Mouse (Mus musculus) MEL-GATA-1-ER (cell line): ENCODE measurements around the gene Adat3.

Source experiments
- DNase-seq: peaks from one replicate; pipeline ENCODE4 v3.0.0-alpha.2; 2012; ENCODE audit warnings: low read depth; ENCODE audit errors: extremely low read depth

The Adat3 gene

DNA sequence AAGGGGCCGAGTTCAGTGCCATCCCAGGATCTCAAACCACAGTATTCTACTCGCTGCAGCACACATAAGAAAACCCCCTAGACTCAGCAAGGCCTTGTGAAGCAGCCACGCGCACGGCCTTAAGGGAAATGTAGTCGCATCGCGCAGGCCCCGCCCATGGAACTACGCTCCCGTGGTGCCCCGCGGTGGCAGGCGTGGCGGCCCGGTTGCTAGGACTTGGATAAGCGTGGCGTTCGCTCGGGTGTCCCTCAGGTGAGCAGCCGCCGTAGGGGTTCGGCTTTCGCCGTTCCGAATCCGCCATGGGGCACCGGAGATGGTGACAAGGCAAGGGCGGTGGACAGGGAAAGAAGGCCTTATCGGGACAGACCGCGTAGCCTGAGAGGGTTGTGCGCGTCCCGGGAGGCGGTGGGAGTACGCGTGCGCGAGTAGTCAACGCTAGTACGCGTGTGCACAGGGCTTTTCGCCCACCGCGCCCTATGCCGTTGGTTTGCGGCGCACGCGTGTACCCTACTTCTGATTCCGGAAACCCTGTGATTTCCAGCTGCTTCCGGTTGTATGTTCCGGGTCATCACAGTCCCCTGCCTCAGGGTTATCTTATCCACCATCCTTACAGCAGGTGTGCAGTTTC lies at the start of gene Adat3, which contains the start of gene Scamp4:
TSS of gene Adat3 (plus strand) at position 183 of the 628 bp plus-strand sequence.
TSS of gene Scamp4 (plus strand) at position 175 of the 628 bp plus-strand sequence.
- peak; percentile 80 for DNase-seq

DNA sequence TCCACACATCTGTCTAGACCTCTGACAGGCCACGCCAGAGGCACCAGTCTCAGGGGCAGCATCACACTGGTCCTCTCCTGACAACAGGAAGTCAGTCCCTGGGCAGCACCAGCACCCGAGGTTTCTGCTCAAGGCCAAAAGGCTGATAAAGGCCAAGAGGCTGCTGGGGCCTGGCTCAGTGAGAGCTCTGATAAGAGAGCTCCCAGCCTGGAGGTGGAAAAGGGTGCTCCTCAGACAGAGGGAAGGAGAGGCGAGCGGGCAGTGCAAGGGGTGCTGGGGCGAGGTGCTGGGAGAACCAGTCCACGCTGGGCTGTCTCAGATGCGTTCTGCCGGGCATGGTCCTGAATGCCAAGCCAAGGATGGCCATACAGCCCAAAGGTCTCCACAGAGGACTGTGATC lies 49.1 kb upstream of the Adat3 start:
- DNase-seq, result no peak

DNA sequence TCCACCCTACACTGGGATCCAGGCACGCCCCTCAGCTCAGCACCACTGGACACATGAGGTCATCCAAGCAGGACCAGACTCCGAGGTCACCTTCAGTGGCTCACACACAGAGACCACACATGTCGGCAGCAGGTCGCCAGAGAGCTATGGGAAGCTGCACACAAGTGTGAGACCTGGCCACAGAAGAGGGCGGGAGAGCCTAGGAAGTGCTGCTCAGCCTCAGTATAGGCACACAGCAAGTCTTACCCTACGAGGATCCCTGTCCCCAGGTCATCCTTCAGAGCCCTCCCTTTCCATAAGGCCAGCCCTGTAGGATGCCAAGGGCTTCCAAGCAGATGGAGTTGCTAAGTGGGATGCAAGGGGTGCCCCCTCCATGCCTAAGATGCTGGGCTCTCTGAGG lies 48.7 kb upstream of the Adat3 start:
- no peak for DNase-seq

DNA sequence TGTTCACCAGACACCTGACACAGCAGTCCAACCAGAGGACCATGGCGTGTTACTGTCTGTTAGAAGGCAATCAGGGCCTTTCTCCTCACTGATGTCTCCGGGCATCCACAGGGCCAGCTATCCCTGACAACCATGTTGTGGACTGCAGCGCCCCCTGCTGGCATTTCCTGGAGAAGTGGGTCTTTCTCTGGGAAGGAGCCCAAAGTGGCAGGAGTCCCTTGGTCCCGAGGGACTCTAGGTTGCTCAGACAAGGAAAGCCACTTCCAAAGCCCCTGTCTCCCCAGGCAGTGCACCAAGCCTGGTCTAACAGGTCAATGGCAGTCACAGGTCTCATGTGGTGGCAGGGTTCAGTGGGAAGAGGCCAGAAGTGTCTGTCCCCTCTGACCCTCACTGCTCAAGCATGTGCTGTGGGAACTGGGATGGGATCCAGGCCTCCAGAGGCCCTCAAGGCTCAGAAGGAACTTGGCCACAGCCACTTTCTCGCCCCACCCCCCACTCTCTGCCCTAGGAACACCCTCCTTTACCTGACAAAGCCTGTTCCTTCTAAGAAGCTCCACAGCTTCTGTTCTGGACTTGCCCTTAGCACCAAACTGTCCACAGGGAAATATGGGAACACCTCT lies 45.2 kb upstream of the Adat3 start:
- DNase-seq, result no peak

DNA sequence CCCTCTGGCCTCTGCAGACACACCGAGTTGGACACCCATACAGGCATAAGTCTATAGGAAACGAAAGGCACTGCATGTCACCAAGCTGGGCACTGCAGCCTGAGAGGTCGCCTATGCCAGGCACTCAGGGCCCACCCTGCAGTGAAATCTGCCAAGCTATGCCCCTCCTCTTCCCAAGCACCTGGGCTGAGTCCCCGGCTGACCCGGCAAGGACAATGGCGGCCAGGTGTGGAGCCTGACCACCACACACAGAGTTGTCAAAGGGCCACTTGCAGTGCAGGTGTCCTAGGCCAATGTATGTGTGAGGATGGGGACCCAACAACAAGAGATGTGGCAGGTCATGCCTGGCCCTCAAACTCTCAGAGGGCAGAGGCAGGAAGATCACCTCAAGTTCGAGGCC lies 43.2 kb upstream of the Adat3 start:
- no peak for DNase-seq

DNA sequence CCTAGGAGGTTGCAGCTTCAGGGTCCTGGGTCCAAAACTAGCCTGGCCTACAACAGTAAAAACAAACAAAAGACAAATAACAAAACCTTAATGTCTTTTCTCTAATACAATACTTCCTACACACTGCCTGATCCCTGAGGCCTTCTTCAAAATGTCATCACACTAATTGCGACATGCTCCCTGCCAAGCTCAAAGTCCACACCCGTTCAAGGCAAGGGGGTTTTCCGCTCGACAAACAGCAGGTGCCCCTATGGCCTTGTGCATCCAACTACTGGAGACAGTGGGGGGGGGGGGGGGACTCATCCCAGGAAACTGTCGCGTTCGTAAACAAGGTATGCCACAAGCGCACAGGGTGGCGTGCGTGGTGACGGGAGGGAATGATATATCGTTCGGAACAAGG lies 42.1 kb upstream of the Adat3 start:
- DNase-seq, result no peak

DNA sequence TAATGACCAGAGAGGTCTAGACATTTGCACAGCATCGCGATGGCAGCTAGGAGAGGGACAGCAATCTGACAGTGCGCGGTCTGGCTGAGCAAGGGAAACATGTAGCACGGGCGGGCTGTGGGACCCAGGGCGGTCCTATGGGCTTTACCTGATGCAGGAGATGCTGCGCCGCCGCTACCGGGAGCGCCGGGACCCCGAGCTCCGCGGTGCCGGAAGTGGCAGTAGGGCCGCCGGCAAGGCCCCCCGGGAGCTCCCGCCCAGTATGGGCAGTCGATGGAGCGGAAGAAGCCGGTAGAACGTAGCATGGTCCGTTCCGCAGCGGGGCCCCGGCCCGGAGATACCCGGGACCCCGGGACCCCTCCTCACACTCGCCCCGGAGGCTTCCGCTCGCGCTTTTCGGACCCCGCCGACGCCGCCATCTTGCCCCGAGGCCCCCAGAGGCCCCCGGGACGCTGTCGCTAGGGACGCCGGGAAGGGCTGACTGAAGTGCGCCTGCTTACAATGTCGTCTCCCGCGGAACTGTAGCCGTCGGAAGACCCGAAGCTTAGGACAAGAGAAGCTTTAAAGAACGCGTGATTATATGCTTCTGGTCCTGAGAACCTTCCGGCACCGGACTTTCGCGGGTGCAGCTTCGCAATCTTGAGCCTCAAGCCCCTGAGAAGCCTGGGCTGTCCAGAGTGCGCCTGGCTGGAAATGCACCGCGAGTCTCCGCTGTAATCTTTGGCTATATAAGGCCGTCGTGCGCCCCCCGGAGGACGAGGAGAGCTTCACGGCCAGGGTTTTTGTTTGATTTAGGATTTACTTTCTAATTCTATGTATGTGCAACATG lies 41.4 kb upstream of the Adat3 start, which contains the start of gene Rexo1:
TSS of gene Rexo1 (minus strand) at position 445 of the 829 bp plus-strand sequence.
- DNase-seq, result peak; percentile 89

DNA sequence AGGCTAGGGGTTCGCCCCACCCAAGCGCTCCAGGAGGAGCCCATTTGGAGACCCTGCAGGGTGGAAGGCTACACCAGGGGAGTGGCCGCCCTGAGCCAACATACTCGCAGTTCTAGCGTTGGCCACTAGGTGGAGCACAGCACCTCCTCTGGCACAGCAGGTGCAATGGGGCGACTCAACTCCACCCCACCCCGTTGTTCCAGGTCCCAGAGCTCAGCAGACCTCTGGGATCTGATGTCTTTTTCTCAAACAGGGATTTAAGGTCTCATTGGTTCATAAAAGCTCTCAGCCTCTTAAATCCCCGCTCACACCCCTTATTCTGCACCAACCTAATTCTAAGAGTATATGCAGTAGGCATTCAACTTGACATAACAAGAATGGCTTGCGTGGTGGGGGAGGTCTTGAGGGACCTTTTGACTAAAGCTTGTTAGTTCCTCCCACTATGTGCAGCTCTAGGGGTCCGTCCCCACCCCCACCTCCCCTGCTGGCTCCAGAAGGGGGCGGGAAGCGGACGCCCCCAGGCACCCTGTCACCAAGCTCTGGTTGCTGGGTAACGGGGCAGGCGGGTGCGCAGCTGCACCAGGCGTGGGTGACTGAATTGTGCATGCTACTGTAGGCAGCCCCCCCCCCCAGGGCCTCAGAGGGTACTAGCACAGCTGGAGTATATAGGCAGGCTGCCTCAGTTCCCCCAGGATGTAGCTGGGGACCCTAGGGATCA lies 36.1 kb upstream of the Adat3 start:
- DNase-seq, result no peak

DNA sequence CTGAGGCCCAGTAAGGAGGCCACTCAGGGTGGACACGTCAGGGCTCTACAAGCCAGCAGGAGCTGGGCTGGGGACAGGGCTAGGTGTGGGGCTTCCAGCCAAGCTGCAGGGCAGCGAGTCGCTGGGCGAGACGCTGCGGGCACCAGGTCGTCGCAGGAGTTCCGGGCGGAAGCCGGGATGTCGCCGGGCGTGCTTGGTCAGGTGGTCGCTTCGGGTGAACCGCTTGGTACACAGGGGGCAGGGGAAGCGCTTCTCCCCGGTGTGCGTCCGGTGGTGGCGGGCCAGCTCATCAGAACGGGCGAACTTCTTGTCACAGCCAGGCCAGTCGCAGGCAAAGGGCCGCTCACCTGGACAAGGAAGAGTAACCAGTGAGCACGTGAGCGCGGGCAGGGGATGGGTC lies 33.8 kb upstream of the Adat3 start:
- DNase-seq, result no peak

DNA sequence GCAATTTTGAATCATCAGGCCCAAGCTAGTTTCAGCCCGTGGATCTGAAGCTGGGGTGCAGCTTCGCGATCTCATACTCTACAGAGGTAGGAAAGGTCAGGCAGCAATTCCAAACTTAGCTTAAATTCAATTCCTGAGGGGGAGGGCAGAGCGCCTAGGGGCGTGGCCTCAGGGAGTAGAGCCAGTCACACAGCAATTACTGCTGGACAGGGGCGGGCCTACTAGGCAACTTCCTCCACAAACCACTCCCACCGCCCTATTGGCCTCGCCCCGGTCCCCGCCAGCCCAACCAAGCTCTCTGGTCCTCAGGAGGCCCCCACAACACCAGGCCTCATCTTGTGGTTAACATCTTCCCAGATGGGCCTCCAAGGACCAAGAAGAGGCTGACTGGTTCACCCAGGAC lies 33.0 kb upstream of the Adat3 start:
- peak; percentile 67 for DNase-seq

DNA sequence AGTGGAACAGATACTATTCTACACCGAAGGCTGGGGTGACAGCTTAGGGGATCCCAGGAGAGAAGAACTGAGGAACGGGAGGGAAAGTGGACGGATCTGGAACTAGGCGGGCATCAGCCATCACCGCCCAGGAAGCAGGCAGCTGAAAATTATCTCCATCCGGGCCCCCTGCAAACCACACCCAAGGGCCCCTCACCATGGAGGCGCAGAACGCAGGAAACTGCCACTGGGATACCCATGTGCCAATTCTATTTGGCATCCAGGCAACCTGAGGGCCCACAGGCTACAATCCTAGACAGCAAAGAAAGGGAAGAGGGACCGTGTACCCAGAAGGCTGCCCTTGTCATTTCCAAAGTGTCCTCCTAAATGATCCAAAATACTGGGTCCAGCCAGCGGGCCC lies 32.3 kb upstream of the Adat3 start:
- DNase-seq, result no peak

DNA sequence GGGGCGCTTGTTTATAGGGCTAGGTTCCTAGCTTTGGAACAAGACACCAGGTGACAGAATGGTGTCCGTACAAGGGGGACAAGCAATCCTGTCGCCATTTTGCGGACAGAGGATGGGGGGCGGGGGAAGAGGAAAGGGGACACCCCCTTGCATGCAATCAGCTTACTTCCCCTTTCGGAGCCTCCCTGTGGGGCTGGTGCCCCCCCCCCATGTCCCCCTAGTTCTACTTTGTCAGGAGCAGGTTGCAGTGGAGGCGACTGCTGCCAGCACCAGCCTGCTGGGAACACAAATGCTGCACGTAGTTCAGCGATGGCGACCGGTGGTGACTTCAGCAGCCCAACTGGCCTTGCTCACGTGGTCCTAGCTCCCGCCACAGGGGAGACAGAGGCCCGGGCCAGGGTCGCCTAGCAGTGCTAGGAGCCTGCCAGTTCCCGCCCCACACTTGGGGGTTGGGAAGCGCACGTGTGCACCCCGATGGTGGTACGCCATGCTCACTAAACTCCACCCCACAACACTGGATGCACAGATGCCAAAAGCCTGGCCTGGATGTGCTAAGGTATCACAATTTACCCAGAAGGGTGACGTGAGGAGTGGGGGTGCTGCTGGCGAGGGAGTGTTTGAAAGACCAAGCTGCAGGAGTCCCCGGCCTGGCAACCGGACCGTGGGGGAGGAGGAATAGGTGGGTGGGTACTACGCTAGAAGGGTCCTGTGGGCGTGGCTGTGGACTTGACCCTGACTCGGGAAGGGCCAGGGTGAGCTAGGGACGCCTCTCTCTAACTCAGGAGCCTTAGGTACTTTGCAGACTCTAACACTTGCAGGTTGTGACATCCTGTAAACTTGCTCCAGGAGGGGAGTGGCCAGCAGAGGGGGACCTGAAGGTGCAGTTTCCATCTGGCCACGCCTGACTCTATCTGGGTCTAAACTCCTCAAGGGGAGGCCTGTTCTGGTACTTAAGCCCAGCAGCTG lies 31.5 kb upstream of the Adat3 start:
- DNase-seq, result peak; percentile 52

DNA sequence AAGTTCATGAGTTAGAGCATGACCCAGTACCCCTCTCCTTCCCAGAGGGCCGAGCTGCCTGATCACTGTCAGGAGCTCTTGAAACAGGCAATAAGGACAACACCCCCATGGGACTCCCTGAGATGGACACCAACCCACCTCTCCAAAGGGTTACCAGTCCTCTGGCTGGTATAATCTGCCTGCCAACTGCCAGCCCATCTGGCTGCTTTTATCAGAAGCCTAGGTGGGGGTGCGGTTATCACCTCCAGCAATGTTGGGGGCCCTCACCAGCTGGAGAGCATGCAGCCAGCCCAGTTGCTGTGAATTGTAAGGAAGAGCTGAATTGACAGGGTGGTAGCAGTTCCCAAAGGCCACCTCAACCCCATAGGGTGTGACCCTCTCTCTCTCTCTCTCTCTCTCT lies 30.2 kb upstream of the Adat3 start:
- peak; percentile 46 for DNase-seq

DNA sequence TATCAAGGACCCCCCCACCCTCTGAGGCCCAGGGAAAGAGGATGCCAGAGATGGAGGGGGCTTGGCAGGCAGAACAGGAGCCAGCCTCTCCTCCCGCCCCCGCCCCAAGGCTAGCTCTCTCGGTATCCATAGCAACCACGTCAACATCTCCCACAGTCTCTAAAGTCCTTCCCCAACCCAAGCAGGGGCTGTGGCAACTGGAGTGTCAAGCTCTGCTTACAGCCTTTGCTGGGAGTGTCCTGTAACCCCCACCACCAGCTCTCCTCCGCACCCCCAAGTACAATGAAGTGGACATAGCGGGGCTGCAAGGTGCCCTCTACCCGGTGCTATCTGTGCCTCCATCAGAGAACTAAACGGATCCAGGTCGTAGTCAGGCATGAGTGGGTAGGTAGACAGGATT lies 28.7 kb upstream of the Adat3 start:
- DNase-seq, result no peak

DNA sequence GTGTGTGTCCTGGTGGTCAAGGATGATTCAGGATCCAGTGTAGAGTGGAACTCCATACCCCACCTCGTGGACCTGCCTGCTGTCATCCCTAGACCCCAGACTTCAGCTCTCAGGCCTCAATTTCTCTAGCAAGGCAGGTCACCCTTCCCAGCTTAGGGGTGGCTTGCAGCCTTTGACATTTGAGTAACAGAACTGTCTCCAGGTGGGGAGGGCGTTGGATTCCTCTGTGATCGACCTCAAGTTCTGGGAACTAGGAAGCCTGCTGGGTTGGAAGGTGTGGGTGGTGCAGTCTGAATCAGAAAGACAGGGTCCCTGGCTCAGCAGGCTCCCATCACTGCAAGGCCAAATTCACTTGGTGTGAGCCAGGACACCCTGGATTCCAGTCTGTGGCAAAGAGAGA lies 27.8 kb upstream of the Adat3 start:
- no peak for DNase-seq

DNA sequence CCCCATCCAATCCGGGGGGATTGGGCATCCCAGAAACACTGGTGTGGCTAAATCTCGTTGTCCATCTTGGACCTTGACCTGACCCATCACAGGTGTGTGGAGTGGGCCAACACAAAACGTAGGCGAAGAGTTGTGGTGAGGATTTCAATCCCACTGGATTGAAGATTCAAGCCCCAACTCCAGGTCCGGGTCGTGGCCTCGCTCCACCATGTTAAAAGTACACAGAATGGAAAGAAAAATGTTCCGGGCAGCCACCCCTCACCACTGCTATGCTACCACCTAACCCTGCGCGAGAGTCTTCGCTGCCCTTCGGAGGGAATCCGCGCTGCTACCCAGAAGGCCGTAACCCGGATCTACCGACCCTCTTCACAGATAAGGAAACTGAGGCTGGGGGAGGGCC lies 26.8 kb upstream of the Adat3 start:
- peak; percentile 39 for DNase-seq

DNA sequence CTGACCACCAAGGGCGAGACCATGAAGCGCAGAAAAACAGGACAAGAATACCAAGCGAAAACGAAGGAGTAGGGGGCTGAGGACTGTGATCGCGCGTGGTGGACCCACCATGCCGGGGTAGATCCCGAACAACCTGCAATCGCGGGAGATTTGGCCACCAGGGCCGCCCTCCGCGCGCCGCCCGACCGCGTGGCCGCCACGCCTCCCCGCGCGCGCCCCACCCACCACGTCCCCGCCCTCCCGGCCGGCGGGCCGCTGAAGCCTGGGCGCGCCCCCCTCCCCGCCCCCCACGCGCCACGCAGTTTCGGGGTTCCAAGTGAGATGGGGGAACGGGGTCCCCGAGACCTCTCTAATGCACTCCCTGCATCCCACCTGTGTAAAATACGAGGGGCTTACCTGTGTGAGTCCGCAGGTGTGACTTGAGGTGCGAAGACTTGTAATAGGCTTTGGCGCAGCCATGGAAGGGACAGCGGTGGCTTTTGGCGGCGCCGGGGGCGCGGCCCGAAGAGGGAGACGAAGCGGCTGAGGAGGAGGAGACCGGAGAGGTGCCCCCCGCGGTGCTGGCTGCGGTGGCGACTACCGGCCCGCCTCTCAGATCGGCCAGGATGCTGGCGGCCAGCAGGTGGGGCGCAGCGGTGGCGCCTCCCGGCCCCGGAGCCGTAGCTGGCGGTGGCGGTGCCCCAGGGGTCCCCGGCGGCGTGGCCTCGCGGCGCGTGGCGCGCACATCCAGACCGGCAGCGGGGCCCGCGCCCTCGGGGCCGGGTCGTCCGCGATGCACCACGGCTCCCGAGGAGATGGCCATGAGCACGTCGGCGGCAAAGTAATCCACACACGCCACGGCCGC lies 26.1 kb upstream of the Adat3 start:
- peak; percentile 37 for DNase-seq

DNA sequence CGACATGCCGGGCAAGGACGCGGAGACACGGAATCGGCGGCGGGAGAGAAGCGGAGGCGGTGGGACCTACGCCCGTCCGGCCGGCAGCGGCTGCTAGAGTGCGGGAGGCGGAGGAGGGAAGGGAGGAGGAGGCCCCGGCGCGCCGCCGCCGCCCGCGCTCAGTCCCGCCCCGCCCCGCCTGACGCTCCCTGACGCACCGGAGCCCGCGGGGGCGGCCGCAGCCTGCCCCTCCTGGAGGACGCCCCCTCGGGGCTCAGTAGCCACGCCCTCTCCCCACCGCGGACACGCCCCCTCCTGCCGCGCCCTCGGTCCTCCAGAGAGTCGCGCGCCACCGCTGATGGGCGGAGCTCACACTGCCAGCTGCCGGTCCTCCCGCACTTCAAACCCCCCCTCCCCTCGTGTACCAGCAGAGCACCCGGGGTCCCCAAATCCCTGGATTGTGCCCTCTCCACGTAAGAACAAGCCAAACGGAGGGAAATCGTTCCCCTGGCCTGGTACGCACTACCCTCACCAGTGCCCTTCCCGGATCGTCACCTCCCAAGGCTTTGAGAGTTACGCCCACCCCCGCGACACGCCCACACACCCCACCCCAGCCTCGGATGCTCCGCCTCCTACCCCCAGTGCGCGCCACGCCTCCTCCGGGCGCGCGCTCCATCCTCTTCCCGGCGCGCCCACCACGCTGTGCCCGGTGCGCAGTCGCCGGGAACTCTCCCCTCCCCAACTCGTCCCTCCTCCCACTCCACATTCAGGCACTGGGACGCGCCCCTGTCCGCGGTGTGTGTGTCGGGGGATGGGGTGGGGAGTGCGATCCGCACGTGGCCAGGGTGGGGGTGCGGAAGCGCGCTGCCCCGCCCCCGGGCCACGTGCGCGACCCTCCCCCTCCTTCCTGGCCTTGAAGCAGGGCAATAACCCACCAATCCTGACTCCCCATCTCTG lies 25.2 kb upstream of the Adat3 start, which contains the start of gene Klf16:
TSS of gene Klf16 (minus strand) at position 127 of the 936 bp plus-strand sequence.
- DNase-seq, result peak; percentile 78
